Mouse (Mus musculus): ENCODE measurements around the gene Trappc3. TPM values are rescaled to one million over a fixed set of nuclear protein-coding genes. Genes with fewer than 3 reads are reported as not detected.
"Not testable (repeated sequence)": the region's sequence is repeated elsewhere in the genome, so short reads cannot be mapped to it uniquely, and the experiment has no call there.

The Trappc3 gene
- total RNA-seq (2021) = 10 to 100 TPM; 21.0 to 26.8 TPM
- long read RNA-seq, experiment 1, transcript Trappc3-201 (5 exons, 1,336 nt) = major isoform, 6 of 6 reads
- long read RNA-seq, experiment 1, partial matches to known transcripts = 0 of 6 reads
- long read RNA-seq, experiment 1, other reads (novel, unspliced or antisense) = 0 of 6 reads
- long read RNA-seq, experiment 2, partial matches to known transcripts = 1 of 5 reads
- long read RNA-seq, experiment 2, other reads (novel, unspliced or antisense) = 1 of 5 reads

- peak; percentile 100 for DNase-seq (ENCODE audit: low spot score)
These were observed at the start of gene Trappc3 for GRCm38 (mm10) chr4:126262119-126262807. Trappc3 (plus strand) TSS chr4:126262325.

GRCm38 (mm10) chr4:126217771-126218170, 44.4 kb upstream of the Trappc3 start:
- peak; percentile 69 for DNase-seq (ENCODE audit: low spot score)

GRCm38 (mm10) chr4:126219540-126219939, 42.6 kb upstream of the Trappc3 start:
- not testable (repeated sequence) for DNase-seq (ENCODE audit: low spot score)

- DNase-seq (ENCODE audit: low spot score) = no peak
These were observed 42.1 kb upstream of the Trappc3 start for GRCm38 (mm10) chr4:126220045-126220444.

GRCm38 (mm10) chr4:126222631-126223030, 39.5 kb upstream of the Trappc3 start:
- DNase-seq (ENCODE audit: low spot score) = no peak

- DNase-seq (ENCODE audit: low spot score) = no peak
These were observed 35.5 kb upstream of the Trappc3 start for GRCm38 (mm10) chr4:126226640-126227039.

GRCm38 (mm10) chr4:126227077-126227761, 34.9 kb upstream of the Trappc3 start:
- peak; percentile 95 for DNase-seq (ENCODE audit: low spot score)

- DNase-seq (ENCODE audit: low spot score) = no peak
These were observed 34.0 kb upstream of the Trappc3 start for GRCm38 (mm10) chr4:126228144-126228543.

- no peak for DNase-seq (ENCODE audit: low spot score)
These were observed 32.2 kb upstream of the Trappc3 start for GRCm38 (mm10) chr4:126229900-126230299.

- DNase-seq (ENCODE audit: low spot score) = no peak
These were observed 28.3 kb upstream of the Trappc3 start for GRCm38 (mm10) chr4:126233676-126234308.

GRCm38 (mm10) chr4:126234496-126235175, 27.5 kb upstream of the Trappc3 start:
- DNase-seq (ENCODE audit: low spot score) = no peak

- DNase-seq (ENCODE audit: low spot score) = no peak
These were observed 26.9 kb upstream of the Trappc3 start for GRCm38 (mm10) chr4:126235191-126235590.

GRCm38 (mm10) chr4:126236467-126237280, 25.5 kb upstream of the Trappc3 start:
- no peak for DNase-seq (ENCODE audit: low spot score)

GRCm38 (mm10) chr4:126237721-126238242, 24.3 kb upstream of the Trappc3 start:
- peak; percentile 73 for DNase-seq (ENCODE audit: low spot score)

- DNase-seq (ENCODE audit: low spot score) = no peak
These were observed 22.2 kb upstream of the Trappc3 start for GRCm38 (mm10) chr4:126239862-126240475.

- DNase-seq (ENCODE audit: low spot score) = no peak
These were observed 20.2 kb upstream of the Trappc3 start for GRCm38 (mm10) chr4:126241956-126242355.

GRCm38 (mm10) chr4:126242510-126242909, 19.6 kb upstream of the Trappc3 start:
- no peak for DNase-seq (ENCODE audit: low spot score)

GRCm38 (mm10) chr4:126246202-126246889, 15.8 kb upstream of the Trappc3 start:
- DNase-seq (ENCODE audit: low spot score) = no peak

- no peak for DNase-seq (ENCODE audit: low spot score)
These were observed 13.8 kb upstream of the Trappc3 start for GRCm38 (mm10) chr4:126248261-126248868.
